Comparison of ENCODE assay signal across 13 mouse cellular contexts in genomic region chr8:120310063-120310462, GRCm38 (mm10).
A peak's percentile ranks its signal among the peaks of the same experiment; 100 is the strongest.
DNase-seq lines count a peak whose midpoint lies in the region; ATAC-seq and TF ChIP-seq lines count a peak whose summit lies in the region.
"Had no signal": no experiment of that assay in that cellular context is flagged by ENCODE, and none has a peak within 500 bp of the region (broad histone marks: within the 10 kb centered on the region; RNA-seq: fewer than 3 reads in every experiment).

No protein-coding gene starts in this region.

- no peaks in the 10 kb centered on the region for H3K9me3 ChIP-seq in forebrain, embryonic 10.5 days
- no peaks in the 10 kb centered on the region for H3K9me3 ChIP-seq in forebrain, embryonic 16.5 days (ENCODE audit: control insufficient read depth, low read length)
- no peaks in the 10 kb centered on the region for H3K9me3 ChIP-seq in midbrain, embryonic 10.5 days (replicated peaks)
- no peaks in the 10 kb centered on the region for H3K9me3 ChIP-seq in midbrain, postnatal 0 days (ENCODE audit: low read length)
- H3K9me3 ChIP-seq in hindbrain, postnatal 0 days (ENCODE audit: low read length) = no peaks in the 10 kb centered on the region
- H3K9me3 ChIP-seq in neural tube, embryonic 14.5 days (ENCODE audit: control insufficient read depth, low read length) = no peaks in the 10 kb centered on the region
- no peaks in the 10 kb centered on the region for H3K9me3 ChIP-seq in kidney, embryonic 14.5 days (ENCODE audit: control insufficient read depth, low read length)
- H3K9me3 ChIP-seq: heart, embryonic 10.5 days had no signal

- WGBS in forebrain, embryonic 10.5 days = 88% methylated on average over 5 of the region's 5 CpGs
- 49% methylated on average over 5 of the region's 5 CpGs for WGBS in forebrain, embryonic 16.5 days
- WGBS in midbrain, embryonic 10.5 days = 86% methylated on average over 5 of the region's 5 CpGs
- WGBS in midbrain, postnatal 0 days = 57% methylated on average over 5 of the region's 5 CpGs
- 55% methylated on average over 5 of the region's 5 CpGs for WGBS in hindbrain, postnatal 0 days
- WGBS in neural tube, embryonic 14.5 days = 41% methylated on average over 5 of the region's 5 CpGs
- WGBS in kidney, embryonic 14.5 days = 74% methylated on average over 5 of the region's 5 CpGs

- H3K4me3 ChIP-seq in forebrain, embryonic 10.5 days = no peak overlapping the region
- no peak overlapping the region for H3K4me3 ChIP-seq in forebrain, embryonic 16.5 days (replicated peaks; ENCODE audit: low read length)
- no peak overlapping the region for H3K4me3 ChIP-seq in midbrain, embryonic 10.5 days
- no peak overlapping the region for H3K4me3 ChIP-seq in midbrain, postnatal 0 days (ENCODE audit: low read depth, low read length)
- H3K4me3 ChIP-seq in hindbrain, postnatal 0 days (ENCODE audit: low read length) = no peak overlapping the region
- no peak overlapping the region for H3K4me3 ChIP-seq in neural tube, embryonic 14.5 days (ENCODE audit: low read depth, low read length)
- no peak overlapping the region for H3K4me3 ChIP-seq in kidney, embryonic 14.5 days (ENCODE audit: low read length)
- H3K4me3 ChIP-seq: erythroblast, embryonic 14.5 days; heart, embryonic 10.5 days had no signal

- DNase-seq in forebrain, embryonic 10.5 days (ENCODE audit: extremely low spot score, low spot score) = no peak
- DNase-seq in midbrain, embryonic 10.5 days (ENCODE audit: low spot score) = no peak
- no peak for DNase-seq in midbrain, postnatal 0 days (ENCODE audit: low spot score)
- DNase-seq in hindbrain, postnatal 0 days (ENCODE audit: low spot score) = no peak
- no peak for DNase-seq in left cerebral cortex, adult 9 months (ENCODE audit: low spot score in 2 of 2)
- DNase-seq: kidney, adult 8-10 months had no signal

- no peak overlapping the region for H3K9ac ChIP-seq in forebrain, embryonic 16.5 days (replicated peaks; ENCODE audit: low read depth, low read length)
- H3K9ac ChIP-seq in midbrain, postnatal 0 days (replicated peaks; ENCODE audit: low read length, poor library complexity, severe bottlenecking) = no peak overlapping the region
- no peak overlapping the region for H3K9ac ChIP-seq in hindbrain, postnatal 0 days (replicated peaks; ENCODE audit: low read length)
- H3K9ac ChIP-seq in neural tube, embryonic 14.5 days (replicated peaks; ENCODE audit: low read depth, low read length) = no peak overlapping the region
- no peak overlapping the region for H3K9ac ChIP-seq in kidney, embryonic 14.5 days (ENCODE audit: low read depth, low read length)

- no peaks in the 10 kb centered on the region for H3K36me3 ChIP-seq in forebrain, embryonic 10.5 days (replicated peaks)
- H3K36me3 ChIP-seq in forebrain, embryonic 16.5 days (ENCODE audit: control insufficient read depth, insufficient read depth) = no peaks in the 10 kb centered on the region
- H3K36me3 ChIP-seq in midbrain, embryonic 10.5 days = no peaks in the 10 kb centered on the region
- H3K36me3 ChIP-seq in midbrain, postnatal 0 days (ENCODE audit: insufficient read depth, low read length) = no peaks in the 10 kb centered on the region
- H3K36me3 ChIP-seq in hindbrain, postnatal 0 days (ENCODE audit: insufficient read depth, low read length) = no peaks in the 10 kb centered on the region
- no peaks in the 10 kb centered on the region for H3K36me3 ChIP-seq in neural tube, embryonic 14.5 days (ENCODE audit: control insufficient read depth, insufficient read depth, low read length)
- no peaks in the 10 kb centered on the region for H3K36me3 ChIP-seq in kidney, embryonic 14.5 days (ENCODE audit: control insufficient read depth, insufficient read depth, low read length)
- H3K36me3 ChIP-seq: heart, embryonic 10.5 days had no signal

- no peak for TF ChIP-seq CTCF in midbrain, postnatal 0 days (IDR thresholded peaks at IDR 0.05)
- no peak for TF ChIP-seq CTCF in hindbrain, postnatal 0 days (IDR thresholded peaks at IDR 0.05; ENCODE audit: low read depth)

- no peak overlapping the region for H3K4me2 ChIP-seq in forebrain, embryonic 16.5 days (ENCODE audit: low read length)
- no peak overlapping the region for H3K4me2 ChIP-seq in midbrain, postnatal 0 days (ENCODE audit: low read depth, low read length, poor library complexity, severe bottlenecking)
- no peak overlapping the region for H3K4me2 ChIP-seq in hindbrain, postnatal 0 days (ENCODE audit: low read depth, low read length)
- no peak overlapping the region for H3K4me2 ChIP-seq in neural tube, embryonic 14.5 days (ENCODE audit: low read depth, low read length)
- H3K4me2 ChIP-seq in kidney, embryonic 14.5 days (replicated peaks; ENCODE audit: low read depth, low read length) = no peak overlapping the region
- H3K4me2 ChIP-seq: liver, embryonic 11.5 days had no signal

- peak overlapping the region; percentile 78 for H3K27ac ChIP-seq in forebrain, embryonic 10.5 days
- no peak overlapping the region; the same call in 1 of the 2 replicates for H3K27ac ChIP-seq in forebrain, embryonic 16.5 days (ENCODE audit: low read length)
- H3K27ac ChIP-seq in midbrain, embryonic 10.5 days (replicated peaks) = peak overlapping the region; percentile 84
- no peak overlapping the region for H3K27ac ChIP-seq in midbrain, postnatal 0 days (ENCODE audit: low read depth, low read length)
- H3K27ac ChIP-seq in hindbrain, postnatal 0 days = peak overlapping the region; percentile 76; the same call in 1 of the 2 replicates
- H3K27ac ChIP-seq in neural tube, embryonic 14.5 days (ENCODE audit: low read depth, low read length) = peak overlapping the region; percentile 44; the same call in 1 of the 2 replicates
- H3K27ac ChIP-seq in kidney, embryonic 14.5 days (ENCODE audit: low read depth, low read length) = no peak overlapping the region
- H3K27ac ChIP-seq: heart, embryonic 10.5 days had no signal

- H3K4me1 ChIP-seq in forebrain, embryonic 10.5 days = peaks cover 78% of the 10 kb centered on the region
- H3K4me1 ChIP-seq in forebrain, embryonic 16.5 days (replicated peaks; ENCODE audit: control insufficient read depth, insufficient read depth, low read length) = peaks cover 33% of the 10 kb centered on the region
- H3K4me1 ChIP-seq in midbrain, embryonic 10.5 days = peaks cover 90% of the 10 kb centered on the region
- H3K4me1 ChIP-seq in midbrain, postnatal 0 days (ENCODE audit: insufficient read depth, low read length) = peaks cover 14% of the 10 kb centered on the region
- H3K4me1 ChIP-seq in hindbrain, postnatal 0 days (ENCODE audit: insufficient read depth, low read length) = peaks cover 27% of the 10 kb centered on the region
- peaks cover 34% of the 10 kb centered on the region for H3K4me1 ChIP-seq in neural tube, embryonic 14.5 days (ENCODE audit: control insufficient read depth, insufficient read depth, low read length)
- 0 out of 2 replicates have a peak, but pooled peaks cover 22% of the 10 kb centered on the region for H3K4me1 ChIP-seq in kidney, embryonic 14.5 days (ENCODE audit: control insufficient read depth, insufficient read depth, low read length)

- no peak for ATAC-seq in forebrain, embryonic 16.5 days
- no peak for ATAC-seq in midbrain, postnatal 0 days (ENCODE audit: low FRiP score)
- ATAC-seq in hindbrain, postnatal 0 days = no peak
- no peak for ATAC-seq in neural tube, embryonic 14.5 days (ENCODE audit: low read depth)
- ATAC-seq in kidney, embryonic 14.5 days (ENCODE audit: low FRiP score, low TSS enrichment) = no peak
- ATAC-seq: inflammation-experienced regulatory T-cells, adult 6 months had no signal

- peaks cover 98% of the 10 kb centered on the region for H3K27me3 ChIP-seq in forebrain, embryonic 10.5 days (ENCODE audit: poor library complexity, severe bottlenecking)
- H3K27me3 ChIP-seq in forebrain, embryonic 16.5 days (replicated peaks; ENCODE audit: control insufficient read depth, insufficient read depth, low read length) = no peaks in the 10 kb centered on the region
- peaks cover 91% of the 10 kb centered on the region for H3K27me3 ChIP-seq in midbrain, embryonic 10.5 days (ENCODE audit: low read depth, poor library complexity, severe bottlenecking)
- H3K27me3 ChIP-seq in midbrain, postnatal 0 days (ENCODE audit: insufficient read depth, low read length) = no peaks in the 10 kb centered on the region; the same call in 1 of the 2 replicates
- H3K27me3 ChIP-seq in hindbrain, postnatal 0 days (ENCODE audit: insufficient read depth, low read length) = no peaks in the 10 kb centered on the region
- H3K27me3 ChIP-seq in neural tube, embryonic 14.5 days (ENCODE audit: control insufficient read depth, insufficient read depth, low read length) = no peaks in the 10 kb centered on the region
- H3K27me3 ChIP-seq in kidney, embryonic 14.5 days (ENCODE audit: control insufficient read depth, insufficient read depth, low read length) = no peaks in the 10 kb centered on the region

Comparison
In these comparisons a context has a peak if more than half of its experiments do, and no peak if none do; other contexts are left out.
1. H3K27ac ChIP-seq: peak in forebrain, embryonic 10.5 days (single experiment), midbrain, embryonic 10.5 days (single experiment), hindbrain, postnatal 0 days (single experiment) and neural tube, embryonic 14.5 days (single experiment); none in forebrain, embryonic 16.5 days (single experiment), midbrain, postnatal 0 days (single experiment) and kidney, embryonic 14.5 days (single experiment).